Mouse (Mus musculus) E14TG2a.4 (cell line): ENCODE data around the gene Nceh1.

ENCODE experiments used
- CTCF ChIP-seq: conservative IDR thresholded peaks from 2 replicates; pipeline ENCODE4 v1.5.1; 2014; ENCODE audit warnings: low read length
- NANOG ChIP-seq: IDR thresholded peaks from 2 replicates; pipeline ENCODE4 v1.6.1; 2014; ENCODE audit warnings: borderline replicate concordance, low read length, mixed read lengths
- POU5F1 ChIP-seq: IDR thresholded peaks from 2 replicates; pipeline ENCODE4 v1.6.1; 2014; ENCODE audit warnings: low read length, borderline replicate concordance

DNA sequence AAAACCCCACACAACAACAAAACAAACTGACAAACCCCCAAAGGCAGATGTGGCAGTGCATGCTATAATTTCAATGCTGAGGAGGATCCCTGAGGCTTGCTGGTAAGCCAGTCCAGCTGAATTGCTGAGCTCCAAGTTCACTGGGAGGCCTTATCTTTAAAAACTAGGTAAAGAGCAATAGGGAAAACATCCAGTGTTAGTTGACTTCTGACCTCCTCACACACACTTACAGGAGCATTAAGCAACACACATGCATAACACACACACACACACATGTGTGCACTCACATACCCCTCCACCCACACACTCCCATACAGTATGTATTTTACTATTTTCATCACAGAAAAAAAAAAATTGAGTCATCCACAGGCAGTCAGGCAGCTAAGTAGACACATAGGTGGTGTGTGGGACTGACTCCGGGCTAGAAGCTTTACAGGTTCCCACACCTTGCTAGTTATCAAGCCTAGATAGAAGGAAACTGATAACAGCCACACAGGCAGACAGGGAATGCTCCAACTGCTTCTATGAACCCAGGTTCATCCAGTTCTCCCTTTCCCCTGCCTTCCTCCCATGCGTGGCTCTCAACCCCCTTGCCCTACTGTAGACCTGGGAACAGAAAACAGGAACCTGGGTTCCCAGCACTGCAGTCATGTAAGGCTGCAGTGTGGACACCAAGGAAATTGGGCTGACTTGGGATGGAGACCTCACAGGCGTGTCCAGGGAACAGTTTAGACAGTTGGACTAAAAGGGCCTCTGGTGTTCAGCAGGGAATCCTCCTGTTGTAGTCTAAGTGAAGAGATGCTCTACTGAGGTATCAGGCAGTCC is 45.1 kb downstream of the Nceh1 start:
- TF ChIP-seq CTCF = no peak
- no peak for TF ChIP-seq POU5F1
- TF ChIP-seq NANOG = no peak
